In genomic region chr5:145041628-145042027, GRCm38 (mm10) we compare ENCODE assay signal across 10 mouse cellular contexts. TPM values are rescaled to one million over a fixed set of nuclear protein-coding genes. Genes with fewer than 3 reads are reported as not detected.
A peak's percentile ranks its signal among the peaks of the same experiment; 100 is the strongest.
DNase-seq lines count a peak whose midpoint lies in the region; ATAC-seq and TF ChIP-seq lines count a peak whose summit lies in the region.
"Had no signal": no experiment of that assay in that cellular context is flagged by ENCODE, and none has a peak within 500 bp of the region (broad histone marks: within the 10 kb centered on the region; RNA-seq: fewer than 3 reads in every experiment).

No protein-coding gene starts in this region.

- H3K9ac ChIP-seq in lung, postnatal 0 days (replicated peaks; ENCODE audit: low read depth): no peak overlapping the region
- H3K9ac ChIP-seq in liver, postnatal 0 days (replicated peaks): no peak overlapping the region

- no peak for TF ChIP-seq EP300 in lung, postnatal 0 days (IDR thresholded peaks at IDR 0.05)
- no peak for TF ChIP-seq EP300 in liver, postnatal 0 days (IDR thresholded peaks at IDR 0.05; ENCODE audit: low read depth)

- H3K4me1 ChIP-seq in lung, postnatal 0 days (ENCODE audit: insufficient read depth, low read depth, low read length): no peaks in the 10 kb centered on the region
- H3K4me1 ChIP-seq in liver, postnatal 0 days (ENCODE audit: insufficient read depth): no peaks in the 10 kb centered on the region

- no peak overlapping the region for H3K4me2 ChIP-seq in lung, postnatal 0 days (replicated peaks; ENCODE audit: low read depth, low read length)
- no peak overlapping the region for H3K4me2 ChIP-seq in liver, postnatal 0 days (ENCODE audit: low read depth, low read length)

- H3K27me3 ChIP-seq in lung, postnatal 0 days (replicated peaks; ENCODE audit: insufficient read depth, low read length): no peaks in the 10 kb centered on the region
- H3K27me3 ChIP-seq in liver, postnatal 0 days (ENCODE audit: insufficient read depth, low read length): no peaks in the 10 kb centered on the region

- no peaks in the 10 kb centered on the region for H3K36me3 ChIP-seq in lung, postnatal 0 days (ENCODE audit: insufficient read depth, low read length)
- no peaks in the 10 kb centered on the region for H3K36me3 ChIP-seq in liver, postnatal 0 days (replicated peaks; ENCODE audit: insufficient read depth, low read length)

- H3K4me3 ChIP-seq in lung, postnatal 0 days (ENCODE audit: low read depth, low read length): no peak overlapping the region
- H3K4me3 ChIP-seq in liver, postnatal 0 days (ENCODE audit: low read depth, low read length): no peak overlapping the region

- WGBS in lung, postnatal 0 days: 36% methylated on average over 4 of the region's 4 CpGs
- WGBS in liver, postnatal 0 days (ENCODE audit: insufficient replicate concordance): 41% methylated on average over 4 of the region's 4 CpGs

- TF ChIP-seq CTCF in lung, postnatal 0 days (IDR thresholded peaks at IDR 0.05): peak; percentile 52
- peak; percentile 53 for TF ChIP-seq CTCF in liver, postnatal 0 days (IDR thresholded peaks at IDR 0.05; ENCODE audit: low read depth)

- no peak for ATAC-seq in lung, postnatal 0 days
- ATAC-seq in liver, postnatal 0 days: no peak
- ATAC-seq in frontal cortex, adult (ENCODE audit: low TSS enrichment): no peak

- peak; percentile 16 to 30 for DNase-seq in cerebellum, postnatal 10 days
- DNase-seq in cerebellum, postnatal 36 days: no peak
- DNase-seq in lung, postnatal 0 days (ENCODE audit: low spot score): no peak
- no peak for DNase-seq in lung, postnatal 25 days (ENCODE audit: low spot score)
- peak; percentile 18 for DNase-seq in WW6 (ENCODE audit: low read depth, low spot score)
- peak; percentile 33 for DNase-seq in liver, postnatal 0 days
- DNase-seq in spleen, postnatal 14 days (ENCODE audit: low spot score in 2 of 2): no peak

- H3K9me3 ChIP-seq in lung, postnatal 0 days (ENCODE audit: low read length): no peaks in the 10 kb centered on the region
- H3K9me3 ChIP-seq in liver, postnatal 0 days (ENCODE audit: low read length): no peaks in the 10 kb centered on the region

- H3K27ac ChIP-seq in lung, postnatal 0 days (ENCODE audit: low read length): no peak overlapping the region
- no peak overlapping the region for H3K27ac ChIP-seq in liver, postnatal 0 days (ENCODE audit: low read depth)

RNA-seq across cellular contexts. Expression of gene 1700018F24Rik, which starts 1.2 kb away (rescaled TPM):
- 0.56 and 0.73 TPM in 2 replicates for polyA plus RNA-seq in lung, postnatal 0 days (2015; fragmentation: Nextera tagmentation; extraction: Ambion mirVana)
- not detected in 2 replicates for polyA plus RNA-seq in liver, postnatal 0 days (2015; fragmentation: Nextera tagmentation; extraction: Ambion mirVana)
- polyA plus RNA-seq: liver, embryonic 16.5 days; stomach, embryonic 14.5 days had no signal

RNA-seq across cellular contexts. Expression of gene Gm4871, which starts 9.1 kb away (rescaled TPM):
- polyA plus RNA-seq in lung, postnatal 0 days (2015; fragmentation: Nextera tagmentation; extraction: Ambion mirVana): not detected in 2 replicates
- not detected in 2 replicates for polyA plus RNA-seq in liver, postnatal 0 days (2015; fragmentation: Nextera tagmentation; extraction: Ambion mirVana)
- polyA plus RNA-seq: liver, embryonic 16.5 days; stomach, embryonic 14.5 days had no signal

RNA-seq across cellular contexts. Expression of gene Arpc1a, which starts 42.0 kb away (rescaled TPM):
- polyA plus RNA-seq in lung, postnatal 0 days (2015; fragmentation: Nextera tagmentation; extraction: Ambion mirVana): 127 and 129 TPM in 2 replicates
- polyA plus RNA-seq in liver, postnatal 0 days (2015; fragmentation: Nextera tagmentation; extraction: Ambion mirVana): 49.1 and 51.1 TPM in 2 replicates

RNA-seq across cellular contexts. Expression of gene Kpna7, which starts 42.2 kb away (rescaled TPM):
- polyA plus RNA-seq in lung, postnatal 0 days (2015; fragmentation: Nextera tagmentation; extraction: Ambion mirVana): not detected in 2 replicates
- not detected in 2 replicates for polyA plus RNA-seq in liver, postnatal 0 days (2015; fragmentation: Nextera tagmentation; extraction: Ambion mirVana)
- polyA plus RNA-seq: stomach, embryonic 14.5 days had no signal

Comparison
In these comparisons a context has a peak if more than half of its experiments do, and no peak if none do; other contexts are left out.
1. DNase-seq: peak in cerebellum, postnatal 10 days (2 of 2), WW6 (single experiment) and liver, postnatal 0 days (single experiment); none in cerebellum, postnatal 36 days (0 of 2), lung, postnatal 0 days (single experiment), lung, postnatal 25 days (single experiment) and spleen, postnatal 14 days (0 of 2).